Mouse (Mus musculus) fat pad, adult 2 months (tissue): ENCODE measurements at regions not wholly inside any gene's neighbourhood (a gene's known extent, or its start where the extent isn't known, plus 50 kb on each side); places are given as distances from the start of the nearest gene placed in this dataset.

Source experiments
- DNase-seq: peaks from one replicate; pipeline ENCODE4 v3.0.0-alpha.2; 2011; ENCODE audit warnings: low read depth, low spot score; ENCODE audit errors: extremely low read depth

DNA sequence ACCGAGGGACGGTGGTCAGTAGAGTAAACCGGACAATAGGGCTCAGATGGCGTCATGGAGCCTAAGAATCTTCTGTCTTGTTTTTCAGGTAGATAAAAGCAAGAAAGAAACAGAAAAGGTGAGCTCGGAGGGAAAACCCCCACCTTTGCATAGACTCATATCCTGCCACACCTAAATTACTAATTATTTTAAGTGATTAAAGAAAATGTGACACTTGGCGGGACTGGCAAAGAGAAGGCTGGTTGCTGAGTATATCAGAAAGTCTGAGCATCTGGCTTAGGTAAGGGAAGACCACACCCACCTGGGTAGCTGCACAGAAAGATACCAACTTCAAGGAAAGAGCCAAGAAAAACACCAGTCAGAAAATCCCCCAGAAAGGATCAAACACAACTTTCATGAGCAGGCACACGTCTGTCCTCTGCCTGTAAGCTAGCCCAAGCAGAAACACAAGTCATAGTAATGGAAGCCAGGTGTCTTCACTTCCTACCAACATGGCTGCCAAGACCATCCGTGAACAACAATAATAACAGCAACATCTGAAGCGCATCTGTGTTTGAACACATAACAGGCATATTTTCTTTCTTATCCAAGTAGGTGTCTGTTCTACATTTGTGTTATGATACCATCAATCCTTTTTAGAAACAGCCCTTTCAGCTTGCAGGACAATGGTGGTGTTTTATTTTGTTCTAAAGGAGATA lies 198.3 kb upstream of the Jarid2 start:
- no peak for DNase-seq

GRCm38 (mm10) chr13:44532631-44533180 lies 196.6 kb upstream of the Jarid2 start:
- DNase-seq = no peak

DNA sequence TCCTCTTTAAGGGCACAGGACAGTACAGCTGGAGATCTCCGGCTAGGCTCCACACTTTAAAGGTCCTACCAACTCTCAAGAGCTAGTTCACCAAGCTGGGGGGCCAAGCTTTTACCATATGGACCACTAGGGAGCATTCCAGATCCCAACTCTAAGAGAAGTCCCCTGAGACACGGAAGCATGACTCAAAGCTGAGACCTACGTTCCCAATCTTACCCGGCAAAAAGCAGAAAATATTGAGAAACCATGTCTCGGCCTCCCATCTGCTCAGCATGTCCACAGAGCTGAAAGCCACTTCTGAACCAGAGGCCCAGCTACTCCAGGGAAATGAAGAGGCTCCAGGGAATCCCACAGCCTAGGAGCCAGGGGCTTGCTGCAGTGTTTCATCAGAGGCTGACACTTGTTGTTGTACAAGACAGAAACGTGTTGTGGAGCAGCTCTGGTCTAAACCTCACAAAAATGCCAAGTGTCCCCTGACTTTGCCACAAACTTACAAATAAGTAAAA lies 194.6 kb upstream of the Jarid2 start:
- no peak for DNase-seq

- DNase-seq = no peak
Observed at GRCm38 (mm10) chr13:44535441-44535840, 193.8 kb upstream of the Jarid2 start.

DNA sequence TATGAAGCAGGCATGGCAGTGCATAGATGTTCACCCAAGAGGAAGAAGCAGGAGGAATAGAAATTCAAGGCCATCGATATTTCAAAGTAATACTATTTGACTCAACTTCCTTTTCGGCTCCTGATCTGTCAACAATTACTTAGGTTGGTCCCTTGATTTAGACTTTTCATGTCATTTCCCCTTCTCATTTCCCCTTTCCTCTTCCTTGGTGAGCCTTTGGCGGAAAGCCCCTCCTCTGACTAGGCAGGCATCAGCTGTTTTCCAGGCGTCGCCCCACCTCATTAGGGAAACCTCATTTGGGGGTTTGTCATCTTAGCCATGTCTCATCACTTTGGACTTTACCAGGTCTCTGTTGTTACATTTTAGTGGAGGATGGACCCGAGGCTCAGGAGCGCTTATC lies 191.0 kb upstream of the Jarid2 start:
- DNase-seq = no peak

GRCm38 (mm10) chr13:44540401-44540800 lies 188.9 kb upstream of the Jarid2 start:
- DNase-seq = no peak

GRCm38 (mm10) chr13:44541243-44541653 lies 188.0 kb upstream of the Jarid2 start:
- no peak for DNase-seq

- no peak for DNase-seq
Observed at GRCm38 (mm10) chr13:44544786-44545185, 184.5 kb upstream of the Jarid2 start.

DNA sequence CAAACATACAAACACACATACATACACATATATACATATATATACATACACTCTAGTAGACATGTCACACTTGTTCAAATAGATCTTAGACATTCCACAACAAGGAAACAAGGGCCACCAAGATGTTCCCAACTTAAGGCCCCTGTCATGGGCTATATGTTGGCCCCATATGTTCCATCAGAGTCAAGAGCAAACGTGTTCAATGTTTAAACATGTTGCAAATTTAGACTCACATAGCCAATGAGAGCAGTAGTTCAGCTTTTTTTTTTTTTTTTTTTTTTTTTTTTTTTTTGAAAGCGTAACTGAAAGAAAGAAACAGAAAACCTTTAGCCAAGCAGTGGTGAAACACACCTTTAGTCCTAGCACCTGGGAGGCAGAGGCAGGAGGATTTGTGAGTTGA lies 183.0 kb upstream of the Jarid2 start:
- DNase-seq = no peak

DNA sequence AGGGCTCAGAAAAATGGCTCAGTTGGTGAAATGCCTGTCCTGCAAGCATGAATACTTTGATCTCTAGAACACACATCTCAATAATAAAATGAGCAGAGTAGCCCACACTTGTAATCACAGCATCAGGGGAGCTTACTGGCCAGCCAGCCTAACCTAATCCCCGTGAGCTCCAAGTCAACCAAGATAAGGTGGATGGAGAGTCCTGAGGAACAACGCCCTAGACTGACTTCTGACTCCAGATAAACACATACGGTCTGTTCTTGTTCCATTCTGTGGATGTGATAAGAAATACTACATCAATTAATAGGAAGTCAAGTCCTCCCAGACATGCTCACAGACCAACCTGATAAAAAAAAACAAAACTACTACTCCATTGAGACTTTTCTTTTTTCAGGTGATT lies 180.4 kb upstream of the Jarid2 start:
- no peak for DNase-seq

- no peak for DNase-seq
Observed at GRCm38 (mm10) chr13:44553363-44553762, 175.9 kb upstream of the Jarid2 start.

- DNase-seq = no peak
Observed at GRCm38 (mm10) chr13:44554686-44555463, 174.4 kb upstream of the Jarid2 start.

- DNase-seq = no peak
Observed at GRCm38 (mm10) chr13:44555979-44556378, 173.3 kb upstream of the Jarid2 start.

GRCm38 (mm10) chr13:44558051-44558450 lies 171.2 kb upstream of the Jarid2 start:
- DNase-seq = no peak

DNA sequence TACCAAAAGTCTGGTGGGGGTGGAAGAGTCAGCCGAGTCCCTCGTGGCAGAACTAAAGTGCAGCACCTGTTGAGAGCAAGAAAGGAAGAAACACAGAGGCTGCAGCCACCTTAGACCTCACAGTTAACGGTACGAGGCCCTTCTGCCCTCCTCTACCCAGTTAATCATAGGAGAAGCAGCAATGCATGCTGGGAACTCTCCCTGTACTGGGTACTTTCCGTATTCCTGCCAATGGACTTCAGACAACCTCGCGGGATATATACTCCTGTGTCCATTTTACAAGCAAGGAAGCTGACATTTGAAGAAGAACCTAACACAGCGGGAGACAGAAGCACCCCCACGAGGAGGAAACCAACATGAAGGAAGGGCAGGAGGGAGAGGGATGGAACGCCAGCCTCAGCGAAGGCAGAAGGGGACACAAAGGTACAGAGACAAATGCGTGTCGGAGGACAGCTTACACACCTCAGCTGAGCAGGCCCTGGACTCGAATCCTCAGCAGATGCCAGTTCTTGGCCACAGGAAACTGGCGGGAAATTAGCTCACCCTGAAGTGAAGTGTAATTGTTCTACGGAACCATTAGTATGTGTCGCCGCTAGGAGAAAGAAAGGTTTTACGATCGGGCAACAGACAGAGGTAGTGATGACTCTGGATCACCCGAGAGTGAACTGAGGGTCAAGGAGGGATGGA lies 170.6 kb upstream of the Jarid2 start:
- no peak for DNase-seq

DNA sequence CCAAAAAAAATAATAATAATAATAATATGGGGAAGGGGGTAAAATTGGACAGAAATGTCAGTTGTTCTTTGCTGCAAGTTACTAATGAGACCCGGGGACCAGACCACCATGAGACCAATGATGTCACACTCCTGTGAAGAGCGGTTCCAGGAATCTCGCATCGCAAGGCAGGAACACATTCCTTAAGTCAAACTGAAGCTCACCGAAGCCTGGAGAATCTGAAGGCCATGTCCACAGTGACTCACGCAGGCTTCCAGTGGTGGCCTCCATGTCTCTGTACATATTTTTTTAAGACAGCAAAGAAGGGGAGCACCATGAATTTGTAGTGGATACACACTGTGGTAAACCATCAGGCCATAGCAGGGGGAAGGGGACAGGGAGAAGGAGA lies 170.1 kb upstream of the Jarid2 start:
- DNase-seq = no peak

DNA sequence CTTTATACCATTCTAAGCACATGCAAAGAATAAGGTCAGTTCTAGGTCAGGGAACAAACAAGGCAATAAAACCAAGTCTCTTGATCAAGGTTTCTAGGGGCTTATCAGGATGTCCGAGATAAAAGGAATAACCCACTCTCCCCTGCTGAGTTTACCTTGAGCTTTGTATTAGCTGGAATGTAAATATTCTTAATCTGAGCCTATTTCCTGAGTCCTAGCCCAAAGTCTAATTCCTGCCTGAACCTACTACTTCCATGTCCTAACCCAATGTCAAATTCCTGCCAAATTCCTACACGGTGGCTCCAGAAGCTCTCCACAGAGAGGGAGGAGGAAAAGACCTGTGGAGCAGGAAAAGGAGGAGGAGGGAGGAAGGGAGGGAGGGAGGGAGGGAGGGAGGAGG lies 169.6 kb upstream of the Jarid2 start:
- DNase-seq = no peak

DNA sequence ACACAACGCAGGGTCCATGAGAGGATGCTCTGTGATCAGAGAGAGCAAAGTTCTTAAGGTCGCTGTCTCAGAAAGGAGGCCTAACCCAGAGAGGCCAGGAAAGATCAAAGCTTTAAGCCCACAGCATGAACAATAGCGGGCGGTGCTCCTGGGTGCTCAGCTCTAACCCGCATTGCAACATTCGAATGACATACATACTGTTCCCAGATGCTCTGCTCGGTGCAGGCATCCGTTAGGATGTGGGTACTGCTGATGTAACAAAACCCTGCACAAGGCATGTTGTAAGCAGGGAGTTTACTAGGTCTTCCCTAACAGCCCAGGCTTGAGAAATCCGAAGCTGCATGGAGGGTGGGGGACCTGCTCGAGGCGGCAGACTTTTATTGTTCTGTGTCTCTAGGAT lies 164.6 kb upstream of the Jarid2 start:
- DNase-seq = no peak

DNA sequence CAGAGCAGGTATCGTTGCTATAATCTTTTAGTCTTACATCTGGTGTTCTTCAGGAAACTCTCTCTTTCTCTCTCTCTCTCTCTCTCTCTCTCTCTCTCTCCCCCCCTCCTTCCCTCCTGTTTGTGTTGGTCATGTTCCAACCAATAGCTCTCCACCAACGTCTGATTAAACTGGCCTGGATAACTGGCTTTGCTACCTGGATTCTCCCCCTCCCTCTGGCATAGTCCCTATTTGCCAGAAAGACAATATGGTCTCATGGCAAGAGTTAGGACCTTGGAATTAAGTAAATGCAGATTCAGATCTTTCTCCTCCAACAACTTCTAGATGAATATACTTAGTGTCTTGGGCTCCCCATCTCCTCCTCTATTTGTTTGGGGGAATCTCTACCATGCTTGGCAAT lies 161.6 kb upstream of the Jarid2 start:
- no peak for DNase-seq

DNA sequence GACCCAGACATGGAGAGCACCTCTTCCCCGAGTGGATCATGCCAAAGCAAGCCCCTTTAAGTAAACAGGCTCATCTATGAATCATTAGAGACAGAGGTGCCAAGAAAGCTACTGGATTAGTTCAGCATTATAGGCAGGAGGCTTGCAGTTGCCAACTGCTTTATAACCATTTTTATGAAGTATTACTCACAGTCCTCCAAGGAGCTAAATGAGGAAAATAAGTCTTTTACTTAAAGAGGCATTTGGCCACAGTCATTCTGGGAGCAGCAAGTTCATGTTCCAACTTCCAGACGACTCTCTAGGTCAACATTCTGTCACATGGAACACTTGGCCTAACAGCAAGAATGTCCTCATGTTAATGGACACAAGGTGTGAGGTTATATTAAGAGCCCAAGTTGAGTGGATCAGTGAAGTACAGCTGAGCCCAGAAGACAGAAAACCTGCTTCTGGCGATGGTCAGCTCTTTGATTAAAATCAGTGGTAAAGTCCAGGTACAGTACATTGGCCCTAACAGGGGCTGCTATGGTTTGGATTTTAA lies 160.0 kb upstream of the Jarid2 start:
- no peak for DNase-seq

- no peak for DNase-seq
Observed at GRCm38 (mm10) chr13:44573463-44573862, 155.8 kb upstream of the Jarid2 start.
